Mouse (Mus musculus) megakaryocyte, embryonic 14.5 days (primary cell): ENCODE results near the gene Rnf182. TPM values are rescaled to one million over a fixed set of nuclear protein-coding genes. Genes with fewer than 3 reads are reported as not detected.

ENCODE experiments used
- H3K27me3 ChIP-seq: replicated peaks from 2 replicates; pipeline ENCODE3; 2012; ENCODE audit warnings: inconsistent platforms
- H3K36me3 ChIP-seq: replicated peaks from 2 replicates; pipeline ENCODE3; 2012; ENCODE audit warnings: low read length, inconsistent platforms, mixed read lengths
- H3K4me1 ChIP-seq: 2 replicates; pipeline ENCODE4 v1.6.1; 2012; ENCODE audit warnings: inconsistent platforms
- H3K4me3 ChIP-seq: replicated peaks from 2 replicates; pipeline ENCODE3; 2012; ENCODE audit warnings: moderate library complexity, mild to moderate bottlenecking, inconsistent platforms
- H3K9me3 ChIP-seq: 2 replicates; pipeline ENCODE4 v1.6.1; 2012; ENCODE audit warnings: inconsistent platforms
- FLI1 ChIP-seq: IDR thresholded peaks from 2 replicates; pipeline ENCODE4 v1.6.1; 2012; ENCODE audit warnings: low read length, inconsistent platforms, mixed read lengths
- GATA1 ChIP-seq: IDR thresholded peaks from 3 replicates; pipeline ENCODE4 v1.6.1; 2012; ENCODE audit warnings: mixed read lengths, low read length, inconsistent platforms, borderline replicate concordance
- polyA plus RNA-seq: library from polyadenylated mRNA; stranded (reverse); fragments of >175 nt; gene quantifications from 2 replicates; pipeline ENCODE4 v1.2.3, GENCODE M21; 2012; ENCODE audit warnings: low replicate concordance; ENCODE audit not compliant: insufficient read depth

The Rnf182 gene
- polyA plus RNA-seq, 1 experiment, result not detected

DNA sequence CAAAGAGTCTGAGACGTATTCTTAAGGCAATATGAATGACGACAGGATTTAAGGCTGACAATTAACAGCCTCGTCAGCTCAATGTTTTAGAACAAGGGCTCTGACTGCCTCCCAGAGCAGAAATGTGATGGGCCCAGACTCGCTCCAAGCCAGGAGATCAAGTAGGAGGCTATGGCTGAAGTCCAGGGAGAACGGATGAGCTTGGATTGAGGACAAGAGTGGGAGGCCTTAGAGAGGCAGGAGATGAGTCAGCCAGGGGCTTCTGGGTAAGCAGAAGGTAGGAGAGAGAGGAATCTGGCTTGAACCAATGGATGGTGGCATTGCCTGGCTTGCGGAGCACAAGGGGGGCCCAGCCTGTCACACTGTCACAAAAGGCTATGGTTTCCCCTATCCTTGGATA is 99.2 kb downstream of the Rnf182 start:
- TF ChIP-seq GATA1, result no peak
- no peak for TF ChIP-seq FLI1
- H3K36me3 ChIP-seq, result no peaks in the 10 kb centered on the region
- peaks cover 31% of the 10 kb centered on the region for H3K27me3 ChIP-seq

DNA sequence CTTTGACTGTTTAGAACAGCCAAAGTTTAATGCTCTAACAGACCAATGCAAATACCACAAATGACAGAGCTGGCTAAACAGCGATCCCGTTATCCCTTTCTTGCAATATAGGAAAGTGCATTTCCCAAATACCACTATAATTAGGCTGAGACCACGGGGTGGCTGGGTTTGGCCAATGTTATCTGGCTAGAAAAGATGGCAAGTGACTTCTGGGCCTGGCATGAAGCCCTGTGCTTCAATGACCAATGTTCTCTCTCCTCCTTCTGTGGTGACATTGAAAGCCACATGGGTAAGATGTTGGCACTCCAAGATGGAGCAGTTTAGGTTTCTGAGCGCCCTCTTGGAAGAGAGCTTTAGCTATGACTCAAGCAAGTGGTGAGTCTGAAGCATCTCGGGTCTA is 100.0 kb downstream of the Rnf182 start:
- Histone ChIP-seq H3K27me3 (peaks cover 31% of the 10 kb centered on the region), H3K9me3 (no peaks in the 10 kb centered on the region), H3K4me3 (no peak overlapping the region), H3K36me3 (no peaks in the 10 kb centered on the region), H3K4me1 (no peaks in the 10 kb centered on the region)
- TF ChIP-seq FLI1 (no peak), GATA1 (no peak)

More for the DNA sequence above, 99.2 kb downstream of the Rnf182 start:
- Histone ChIP-seq H3K9me3 (0 out of 2 replicates have a peak, but pooled peaks cover 2% of the 10 kb centered on the region), H3K4me3 (no peak overlapping the region), H3K4me1 (no peaks in the 10 kb centered on the region)

DNA sequence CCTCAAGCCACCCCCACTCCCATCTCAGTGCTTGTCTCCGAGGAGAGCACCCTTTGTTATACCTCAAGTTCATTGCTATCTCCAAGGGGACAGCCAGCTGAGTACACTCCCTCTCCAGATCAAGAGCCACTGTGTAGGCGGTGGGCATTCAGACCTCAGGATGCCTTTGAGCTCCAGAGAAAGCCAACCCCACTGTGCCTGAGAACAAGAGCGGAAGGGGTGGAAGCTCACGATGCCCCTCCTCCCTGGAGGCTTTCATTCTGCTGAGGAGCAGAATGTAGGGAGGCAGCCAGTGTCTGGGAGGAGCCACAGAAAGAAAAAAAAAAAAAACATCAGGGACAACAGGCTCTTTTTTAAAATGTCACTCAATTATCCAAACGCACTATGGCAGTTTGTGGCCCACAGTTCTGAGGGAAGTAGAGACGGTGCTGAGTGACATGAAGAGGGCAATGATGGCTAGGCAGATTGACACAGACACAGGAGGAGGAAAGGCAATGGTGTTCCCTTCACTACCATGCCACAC is 101.1 kb downstream of the Rnf182 start:
- TF ChIP-seq FLI1 (no peak), GATA1 (no peak)
- Histone ChIP-seq H3K4me1 (no peaks in the 10 kb centered on the region), H3K27me3 (peaks cover 37% of the 10 kb centered on the region), H3K36me3 (no peaks in the 10 kb centered on the region), H3K4me3 (no peak overlapping the region), H3K9me3 (no peaks in the 10 kb centered on the region)

DNA sequence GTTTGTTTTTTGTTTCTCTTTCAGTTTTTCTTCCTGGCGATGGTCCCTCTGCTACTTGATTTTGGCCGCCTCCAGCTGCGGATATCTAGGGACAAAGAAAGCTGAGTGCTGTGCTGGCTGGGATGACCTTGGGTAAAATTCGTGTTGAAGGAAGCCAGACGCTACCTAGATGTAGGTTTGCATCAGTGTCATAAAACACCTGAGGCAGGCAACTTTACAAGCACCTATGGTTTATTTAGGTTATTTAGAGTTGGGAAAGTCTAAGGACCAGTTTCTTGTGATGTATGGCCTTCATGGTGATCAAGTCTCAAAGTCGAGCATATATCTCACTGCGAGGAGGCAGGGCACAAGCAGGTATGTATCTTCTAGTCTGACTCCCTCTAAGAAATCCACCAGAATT is 102.7 kb downstream of the Rnf182 start:
- Histone ChIP-seq H3K4me3 (no peak overlapping the region), H3K4me1 (no peaks in the 10 kb centered on the region), H3K9me3 (no peaks in the 10 kb centered on the region), H3K27me3 (peaks cover 43% of the 10 kb centered on the region), H3K36me3 (no peaks in the 10 kb centered on the region)
- TF ChIP-seq GATA1 (no peak), FLI1 (no peak)

DNA sequence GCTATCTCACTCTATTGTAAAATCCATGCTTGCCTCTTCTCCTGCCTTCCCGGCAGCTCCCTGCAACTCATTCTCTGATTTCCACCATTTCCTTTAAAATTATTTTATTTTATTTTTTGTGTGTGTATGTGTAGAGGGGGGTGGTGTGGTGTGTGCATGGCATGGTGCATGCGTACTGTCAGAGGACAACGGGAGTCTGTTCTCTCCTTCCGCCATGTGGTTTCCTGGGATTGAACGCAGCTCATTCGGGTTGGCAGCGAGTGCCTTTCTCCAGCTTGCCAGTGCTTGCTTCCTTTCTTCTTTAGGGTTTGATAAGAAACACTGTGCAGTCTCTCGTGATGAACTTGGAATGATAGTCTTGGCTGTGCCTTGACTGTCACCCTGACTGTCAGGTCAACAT is 105.0 kb downstream of the Rnf182 start:
- Histone ChIP-seq H3K9me3 (no peaks in the 10 kb centered on the region), H3K4me1 (no peaks in the 10 kb centered on the region), H3K36me3 (no peaks in the 10 kb centered on the region), H3K27me3 (peaks cover 32% of the 10 kb centered on the region), H3K4me3 (no peak overlapping the region)
- TF ChIP-seq GATA1, result no peak
- TF ChIP-seq FLI1, result no peak

Other genes with a start within 250 kb of the Rnf182 start
- 91.2 and 260 TPM in 2 replicates for gene Nol7, start 217.3 kb upstream of the Rnf182 start, polyA plus RNA-seq
- 15.7 and 40.8 TPM in 2 replicates for gene Ranbp9, start 134.4 kb upstream of the Rnf182 start, polyA plus RNA-seq
- gene Mcur1, start 55.5 kb upstream of the Rnf182 start, polyA plus RNA-seq, result 7.8 and 17.5 TPM in 2 replicates
- 2.3 and 4.4 TPM in 2 replicates for gene Cd83, start 169.1 kb downstream of the Rnf182 start, polyA plus RNA-seq